Mouse (Mus musculus): ENCODE measurements at regions not wholly inside any gene's neighbourhood (a gene's known extent, or its start where the extent isn't known, plus 50 kb on each side); places are given as distances from the start of the nearest gene placed in this dataset.

GRCm38 (mm10) chr2:128217784-128218467, 92.1 kb downstream of the Bcl2l11 start:
- DNase-seq: peak; percentile 54

GRCm38 (mm10) chr2:128218961-128219360, 93.1 kb downstream of the Bcl2l11 start:
- no peak for DNase-seq

GRCm38 (mm10) chr2:128221055-128221454, 95.2 kb downstream of the Bcl2l11 start:
- DNase-seq: no peak

GRCm38 (mm10) chr2:128221657-128222056, 95.8 kb downstream of the Bcl2l11 start:
- DNase-seq: no peak

GRCm38 (mm10) chr2:128226465-128227047, 100.7 kb downstream of the Bcl2l11 start:
- DNase-seq: no peak

- no peak for DNase-seq
These were observed 103.9 kb downstream of the Bcl2l11 start for GRCm38 (mm10) chr2:128229730-128230129.

GRCm38 (mm10) chr2:128230921-128231320, 105.1 kb downstream of the Bcl2l11 start:
- DNase-seq: no peak

- no peak for DNase-seq
These were observed 105.5 kb downstream of the Bcl2l11 start for GRCm38 (mm10) chr2:128231338-128231737.

GRCm38 (mm10) chr2:128232027-128232426, 106.2 kb downstream of the Bcl2l11 start:
- no peak for DNase-seq

GRCm38 (mm10) chr2:128235127-128235526, 109.3 kb downstream of the Bcl2l11 start:
- no peak for DNase-seq

- DNase-seq: no peak
These were observed 113.6 kb downstream of the Bcl2l11 start for GRCm38 (mm10) chr2:128239451-128239850.

GRCm38 (mm10) chr2:128240054-128240453, 114.2 kb downstream of the Bcl2l11 start:
- DNase-seq: no peak

- peak; percentile 76 for DNase-seq
These were observed 114.9 kb downstream of the Bcl2l11 start for GRCm38 (mm10) chr2:128240536-128241279.

GRCm38 (mm10) chr2:128241280-128241665, 115.4 kb downstream of the Bcl2l11 start:
- DNase-seq: no peak

- peak; percentile 55 for DNase-seq
These were observed 119.7 kb downstream of the Bcl2l11 start for GRCm38 (mm10) chr2:128245544-128245943.

GRCm38 (mm10) chr2:128247967-128248366, 122.1 kb downstream of the Bcl2l11 start:
- DNase-seq: no peak

- DNase-seq: no peak
These were observed 123.3 kb downstream of the Bcl2l11 start for GRCm38 (mm10) chr2:128249188-128249587.

GRCm38 (mm10) chr2:128249607-128250006, 123.8 kb downstream of the Bcl2l11 start:
- DNase-seq: no peak

- no peak for DNase-seq
These were observed 125.0 kb downstream of the Bcl2l11 start for GRCm38 (mm10) chr2:128250841-128251240.

GRCm38 (mm10) chr2:128256651-128257050, 130.8 kb downstream of the Bcl2l11 start:
- no peak for DNase-seq

- no peak for DNase-seq
These were observed 131.4 kb downstream of the Bcl2l11 start for GRCm38 (mm10) chr2:128257262-128257661.

- DNase-seq: no peak
These were observed 138.0 kb downstream of the Bcl2l11 start for GRCm38 (mm10) chr2:128263880-128264279.

GRCm38 (mm10) chr2:128265014-128265990, 139.5 kb downstream of the Bcl2l11 start:
- peak; percentile 20 for DNase-seq

All from lung, postnatal 10 days (tissue).